ENCODE assay signal across 9 mouse cellular contexts in the genomic region with DNA sequence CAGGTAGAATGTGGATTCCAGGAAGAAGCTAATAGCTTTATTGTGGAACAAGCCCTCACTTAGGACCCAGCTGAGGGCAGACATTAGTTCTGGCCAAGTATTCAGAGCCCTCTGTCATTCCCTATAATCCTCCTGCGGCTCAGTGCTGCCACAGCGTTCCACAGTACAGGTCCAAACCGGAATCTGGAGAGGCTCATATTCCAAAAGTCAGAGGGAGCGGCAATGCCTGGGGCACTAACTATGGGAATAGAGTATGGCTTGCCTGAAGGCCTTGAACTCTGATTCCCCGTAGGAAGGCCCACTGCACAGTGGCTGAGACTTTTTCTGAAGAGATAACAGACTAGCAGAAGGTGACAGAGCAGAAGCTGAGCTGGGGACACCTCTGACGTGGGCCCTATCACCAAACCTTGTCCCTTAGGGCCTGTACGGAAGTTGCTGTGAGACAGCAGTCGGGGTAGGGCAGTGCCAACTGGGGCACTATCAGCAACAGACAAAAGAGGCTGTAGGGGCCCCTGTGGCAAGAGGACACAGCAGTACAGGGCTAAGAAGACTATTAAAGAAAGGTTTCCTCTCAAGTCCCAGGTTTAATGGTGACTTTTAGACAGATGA. TPM values are rescaled to one million over a fixed set of nuclear protein-coding genes. Genes with fewer than 3 reads are reported as not detected.
DNase-seq lines count a peak whose midpoint lies in the region; ATAC-seq and TF ChIP-seq lines count a peak whose summit lies in the region.
"Had no signal": no experiment of that assay in that cellular context is flagged by ENCODE, and none has a peak within 500 bp of the region (broad histone marks: within the 10 kb centered on the region; RNA-seq: fewer than 3 reads in every experiment).

No protein-coding gene starts in this region.

- no peak overlapping the region for H3K4me2 ChIP-seq in kidney, embryonic 14.5 days (replicated peaks; ENCODE audit: low read depth, low read length)
- no peak overlapping the region for H3K4me2 ChIP-seq in embryonic facial prominence, embryonic 15.5 days (replicated peaks)
- peak overlapping the region; percentile 19 for H3K4me2 ChIP-seq in liver, postnatal 0 days (ENCODE audit: low read depth, low read length)

- TF ChIP-seq EP300 in liver, postnatal 0 days (IDR thresholded peaks at IDR 0.05; ENCODE audit: low read depth), result peak; percentile 79

- TF ChIP-seq CTCF in liver, postnatal 0 days (IDR thresholded peaks at IDR 0.05; ENCODE audit: low read depth), result no peak

- no peaks in the 10 kb centered on the region for H3K36me3 ChIP-seq in kidney, embryonic 14.5 days (ENCODE audit: control insufficient read depth, insufficient read depth, low read length)
- no peaks in the 10 kb centered on the region for H3K36me3 ChIP-seq in embryonic facial prominence, embryonic 15.5 days
- no peaks in the 10 kb centered on the region for H3K36me3 ChIP-seq in liver, postnatal 0 days (replicated peaks; ENCODE audit: insufficient read depth, low read length)

- no peak overlapping the region for H3K4me3 ChIP-seq in kidney, embryonic 14.5 days (ENCODE audit: low read length)
- no peak overlapping the region for H3K4me3 ChIP-seq in embryonic facial prominence, embryonic 15.5 days (replicated peaks)
- H3K4me3 ChIP-seq in liver, postnatal 0 days (ENCODE audit: low read depth, low read length), result no peak overlapping the region

- no peaks in the 10 kb centered on the region for H3K4me1 ChIP-seq in kidney, embryonic 14.5 days (ENCODE audit: control insufficient read depth, insufficient read depth, low read length)
- H3K4me1 ChIP-seq in embryonic facial prominence, embryonic 15.5 days, result peaks cover 16% of the 10 kb centered on the region
- peaks cover 2% of the 10 kb centered on the region; the same call in 1 of the 2 replicates for H3K4me1 ChIP-seq in liver, postnatal 0 days (ENCODE audit: insufficient read depth)

- no peaks in the 10 kb centered on the region for H3K27me3 ChIP-seq in kidney, embryonic 14.5 days (ENCODE audit: control insufficient read depth, insufficient read depth, low read length)
- no peaks in the 10 kb centered on the region for H3K27me3 ChIP-seq in embryonic facial prominence, embryonic 15.5 days
- no peaks in the 10 kb centered on the region for H3K27me3 ChIP-seq in liver, postnatal 0 days (ENCODE audit: insufficient read depth, low read length)

- 0 out of 2 replicates have a peak, but pooled peaks have one; percentile 20 for ATAC-seq in kidney, embryonic 14.5 days (ENCODE audit: low FRiP score, low TSS enrichment)
- ATAC-seq in embryonic facial prominence, embryonic 15.5 days (ENCODE audit: insufficient number of reproducible peaks, low FRiP score, low TSS enrichment, low read depth), result peak; percentile 88
- ATAC-seq in liver, postnatal 0 days, result peak; percentile 98

- no peaks in the 10 kb centered on the region for H3K9me3 ChIP-seq in kidney, embryonic 14.5 days (ENCODE audit: control insufficient read depth, low read length)
- H3K9me3 ChIP-seq in embryonic facial prominence, embryonic 15.5 days (replicated peaks), result no peaks in the 10 kb centered on the region
- no peaks in the 10 kb centered on the region for H3K9me3 ChIP-seq in liver, postnatal 0 days (ENCODE audit: low read length)

- H3K27ac ChIP-seq in kidney, embryonic 14.5 days (ENCODE audit: low read depth, low read length), result no peak overlapping the region
- H3K27ac ChIP-seq in embryonic facial prominence, embryonic 15.5 days (replicated peaks), result peak overlapping the region; percentile 68
- peak overlapping the region; percentile 69 for H3K27ac ChIP-seq in liver, postnatal 0 days (ENCODE audit: low read depth)

- H3K9ac ChIP-seq in kidney, embryonic 14.5 days (ENCODE audit: low read depth, low read length), result no peak overlapping the region
- H3K9ac ChIP-seq in embryonic facial prominence, embryonic 15.5 days, result no peak overlapping the region
- no peak overlapping the region for H3K9ac ChIP-seq in liver, postnatal 0 days (replicated peaks)

- DNase-seq in kidney, adult 8-10 months, result no peak
- DNase-seq in MEL-GATA-1-ER (ENCODE audit: extremely low read depth, low read depth), result peak; percentile 84
- peak; percentile 51 for DNase-seq in liver, postnatal 0 days
- no peak for DNase-seq in cerebellum, postnatal 36 days
- no peak for DNase-seq in cerebellum, postnatal 25 days
- DNase-seq in adrenal gland, adult 8-10 months, result no peak
- DNase-seq: thymus, postnatal 4 days had no signal

- 77% methylated on average over 8 of the region's 8 CpGs for WGBS in kidney, embryonic 14.5 days
- 39% methylated on average over 8 of the region's 8 CpGs for WGBS in embryonic facial prominence, embryonic 15.5 days
- 61% methylated on average over 8 of the region's 8 CpGs for WGBS in liver, postnatal 0 days (ENCODE audit: insufficient replicate concordance)

RNA-seq across cellular contexts. Expression of a gene that starts 18.8 kb away (rescaled TPM):
- polyA plus RNA-seq in kidney, embryonic 14.5 days (2014; fragmentation: Nextera tagmentation; extraction: Ambion mirVana), result 153 and 164 TPM in 2 replicates
- 132 and 137 TPM in 2 replicates for polyA plus RNA-seq in embryonic facial prominence, embryonic 15.5 days (2015; fragmentation: Nextera tagmentation; extraction: Ambion mirVana)
- polyA plus RNA-seq in liver, postnatal 0 days (2015; fragmentation: Nextera tagmentation; extraction: Ambion mirVana), result 55.4 and 62.0 TPM in 2 replicates
- total RNA-seq in adrenal gland, adult 8-10 months (2022), result 10 to 100 TPM; 76.5 to 88.9 (median 81.1) TPM

Comparison
In these comparisons a context has a peak if more than half of its experiments do, and no peak if none do; other contexts are left out.
1. ATAC-seq: peak in every context shown above with its lines; median percentile 98 in liver, postnatal 0 days; 88 in embryonic facial prominence, embryonic 15.5 days; 20 in kidney, embryonic 14.5 days.
2. DNase-seq: peak in MEL-GATA-1-ER (single experiment) and liver, postnatal 0 days (single experiment); none in kidney, adult 8-10 months (0 of 2), cerebellum, postnatal 36 days (0 of 2), cerebellum, postnatal 25 days (0 of 2) and adrenal gland, adult 8-10 months (single experiment).